Mouse (Mus musculus): Measurements from ENCODE around the gene Hectd4. TPM values are rescaled to one million over a fixed set of nuclear protein-coding genes. Genes with fewer than 3 reads are reported as not detected.

The Hectd4 gene
- polyA plus RNA-seq, 1 experiment from 2014 or later = 22.6 TPM

DNA sequence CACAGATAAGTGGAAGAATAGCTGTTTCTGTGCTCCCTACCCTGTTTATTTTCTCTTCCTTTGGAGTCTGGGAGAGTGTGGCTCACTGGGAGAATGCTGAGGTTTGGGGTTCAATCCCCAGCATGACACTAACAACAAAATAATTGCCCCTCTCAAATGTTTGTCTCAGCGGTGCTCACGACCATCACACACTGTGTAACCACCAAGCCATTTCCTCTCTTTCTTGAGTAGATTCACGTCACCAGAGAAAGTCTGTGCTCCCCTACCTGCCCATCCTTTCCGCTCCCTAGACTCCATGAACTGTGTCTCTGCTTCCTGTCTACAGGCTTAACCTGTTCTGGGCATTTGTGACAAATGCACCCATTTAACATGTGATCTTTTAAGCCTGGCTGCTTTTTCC, 115.4 kb downstream of the Hectd4 start:
- no peak overlapping the region for H3K9ac ChIP-seq (ENCODE audit: low read depth, low read length)
- H3K27me3 ChIP-seq (ENCODE audit: control insufficient read depth, insufficient read depth, low read depth, low read length) = no peaks in the 10 kb centered on the region
- H3K36me3 ChIP-seq (ENCODE audit: control insufficient read depth, insufficient read depth, low read length) = peaks cover 68% of the 10 kb centered on the region
- H3K27ac ChIP-seq (ENCODE audit: low read length) = no peak overlapping the region
- no peak overlapping the region for H3K4me2 ChIP-seq (ENCODE audit: low read length)
- H3K4me3 ChIP-seq (ENCODE audit: low read depth, low read length) = no peak overlapping the region
- H3K9me3 ChIP-seq (replicated peaks; ENCODE audit: control insufficient read depth, low read length, poor library complexity, severe bottlenecking) = no peaks in the 10 kb centered on the region
- no peaks in the 10 kb centered on the region for H3K4me1 ChIP-seq (ENCODE audit: control insufficient read depth, insufficient read depth, low read length)
- no peak for ATAC-seq
- 94% methylated on average over 4 of the region's 4 CpGs for WGBS

DNA sequence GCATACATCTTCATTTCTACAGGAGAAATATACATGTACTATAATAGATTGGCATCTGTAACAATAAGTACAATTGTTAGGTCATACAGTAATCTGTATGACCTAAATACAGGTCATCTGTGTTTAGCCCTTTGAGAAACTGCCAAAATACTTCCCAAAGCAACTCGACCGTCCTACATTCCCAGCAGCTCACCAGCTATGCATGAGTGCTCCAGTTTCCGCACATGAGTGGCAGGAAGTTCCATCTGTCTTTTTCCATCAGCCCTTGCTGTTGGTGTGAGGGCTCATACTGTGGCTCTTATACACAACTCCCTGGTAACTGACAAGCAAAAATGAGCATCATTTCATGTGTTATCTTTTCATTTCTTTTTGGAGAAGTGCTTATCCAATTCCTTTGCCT, 116.0 kb downstream of the Hectd4 start:
- Histone ChIP-seq H3K27ac (ENCODE audit: low read length) (no peak overlapping the region), H3K9me3 (replicated peaks; ENCODE audit: control insufficient read depth, low read length, poor library complexity, severe bottlenecking) (no peaks in the 10 kb centered on the region), H3K4me2 (ENCODE audit: low read length) (no peak overlapping the region), H3K4me1 (ENCODE audit: control insufficient read depth, insufficient read depth, low read length) (no peaks in the 10 kb centered on the region), H3K4me3 (ENCODE audit: low read depth, low read length) (no peak overlapping the region), H3K27me3 (ENCODE audit: control insufficient read depth, insufficient read depth, low read depth, low read length) (no peaks in the 10 kb centered on the region), H3K9ac (ENCODE audit: low read depth, low read length) (no peak overlapping the region), H3K36me3 (ENCODE audit: control insufficient read depth, insufficient read depth, low read length) (peaks cover 66% of the 10 kb centered on the region)
- ATAC-seq = no peak
- WGBS = 73% methylated on average over 3 of the region's 3 CpGs

- H3K27ac ChIP-seq (ENCODE audit: low read length) = no peak overlapping the region
- no peaks in the 10 kb centered on the region for H3K9me3 ChIP-seq (replicated peaks; ENCODE audit: control insufficient read depth, low read length, poor library complexity, severe bottlenecking)
- H3K4me1 ChIP-seq (ENCODE audit: control insufficient read depth, insufficient read depth, low read length) = no peaks in the 10 kb centered on the region
- ATAC-seq = no peak
- peaks cover 65% of the 10 kb centered on the region for H3K36me3 ChIP-seq (ENCODE audit: control insufficient read depth, insufficient read depth, low read length)
- no peak overlapping the region for H3K4me2 ChIP-seq (ENCODE audit: low read length)
- WGBS = 92% methylated on average over 6 of the region's 6 CpGs
- H3K9ac ChIP-seq (ENCODE audit: low read depth, low read length) = no peak overlapping the region
- H3K27me3 ChIP-seq (ENCODE audit: control insufficient read depth, insufficient read depth, low read depth, low read length) = no peaks in the 10 kb centered on the region
- no peak overlapping the region for H3K4me3 ChIP-seq (ENCODE audit: low read depth, low read length)
Measured at GRCm38 (mm10) chr5:121336776-121337175, 116.8 kb downstream of the Hectd4 start.

GRCm38 (mm10) chr5:121339507-121340230, 119.7 kb downstream of the Hectd4 start:
- Histone ChIP-seq H3K4me3 (ENCODE audit: low read depth, low read length) (no peak overlapping the region), H3K27ac (ENCODE audit: low read length) (no peak overlapping the region), H3K4me1 (ENCODE audit: control insufficient read depth, insufficient read depth, low read length) (no peaks in the 10 kb centered on the region), H3K9ac (ENCODE audit: low read depth, low read length) (no peak overlapping the region), H3K36me3 (ENCODE audit: control insufficient read depth, insufficient read depth, low read length) (peaks cover 68% of the 10 kb centered on the region), H3K4me2 (ENCODE audit: low read length) (no peak overlapping the region), H3K27me3 (ENCODE audit: control insufficient read depth, insufficient read depth, low read depth, low read length) (no peaks in the 10 kb centered on the region), H3K9me3 (replicated peaks; ENCODE audit: control insufficient read depth, low read length, poor library complexity, severe bottlenecking) (no peaks in the 10 kb centered on the region)
- 93% methylated on average over 7 of the region's 7 CpGs for WGBS
- ATAC-seq = no peak

DNA sequence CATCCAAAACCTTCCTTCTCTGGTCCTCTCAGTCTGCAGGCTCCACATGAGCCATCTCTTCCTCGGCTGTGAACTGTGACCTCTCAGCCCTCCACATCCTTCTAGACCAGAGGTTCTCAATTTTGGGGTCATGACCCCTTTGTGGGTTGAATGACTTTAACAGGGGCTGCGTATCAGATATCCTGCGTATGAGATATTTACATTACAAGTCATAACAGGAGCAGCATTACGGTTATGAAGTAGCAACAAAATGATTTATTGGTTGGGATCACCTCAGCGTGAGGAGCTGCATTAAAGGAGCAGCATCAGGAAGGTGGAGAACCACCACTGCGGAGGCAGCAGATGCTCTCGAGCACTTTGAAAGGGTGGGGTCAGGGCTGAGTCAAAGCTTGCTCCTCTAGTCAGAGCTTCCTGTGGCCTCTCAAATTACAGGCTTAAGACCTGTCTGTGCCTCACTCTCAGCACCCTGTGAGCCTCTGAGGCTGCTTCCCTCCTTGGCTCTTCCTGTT, 121.0 kb downstream of the Hectd4 start:
- 68% methylated on average over 7 of the region's 7 CpGs for WGBS
- Histone ChIP-seq H3K4me2 (ENCODE audit: low read length) (no peak overlapping the region), H3K27ac (ENCODE audit: low read length) (no peak overlapping the region)

GRCm38 (mm10) chr5:121342490-121342889, 122.5 kb downstream of the Hectd4 start:
- no peak overlapping the region for H3K27ac ChIP-seq (ENCODE audit: low read length)
- H3K4me1 ChIP-seq (ENCODE audit: control insufficient read depth, insufficient read depth, low read length) = no peaks in the 10 kb centered on the region
- H3K36me3 ChIP-seq (ENCODE audit: control insufficient read depth, insufficient read depth, low read length) = peaks cover 64% of the 10 kb centered on the region
- H3K9me3 ChIP-seq (replicated peaks; ENCODE audit: control insufficient read depth, low read length, poor library complexity, severe bottlenecking) = no peaks in the 10 kb centered on the region
- no peak for ATAC-seq
- H3K4me2 ChIP-seq (ENCODE audit: low read length) = no peak overlapping the region
- no peaks in the 10 kb centered on the region for H3K27me3 ChIP-seq (ENCODE audit: control insufficient read depth, insufficient read depth, low read depth, low read length)
- 93% methylated on average over 11 of the region's 11 CpGs for WGBS
- H3K4me3 ChIP-seq (ENCODE audit: low read depth, low read length) = no peak overlapping the region
- no peak overlapping the region for H3K9ac ChIP-seq (ENCODE audit: low read depth, low read length)

More for the DNA sequence above, 121.0 kb downstream of the Hectd4 start:
- Histone ChIP-seq H3K9me3 (replicated peaks; ENCODE audit: control insufficient read depth, low read length, poor library complexity, severe bottlenecking) (no peaks in the 10 kb centered on the region), H3K9ac (ENCODE audit: low read depth, low read length) (no peak overlapping the region), H3K27me3 (ENCODE audit: control insufficient read depth, insufficient read depth, low read depth, low read length) (no peaks in the 10 kb centered on the region), H3K36me3 (ENCODE audit: control insufficient read depth, insufficient read depth, low read length) (peaks cover 69% of the 10 kb centered on the region), H3K4me3 (ENCODE audit: low read depth, low read length) (no peak overlapping the region), H3K4me1 (ENCODE audit: control insufficient read depth, insufficient read depth, low read length) (no peaks in the 10 kb centered on the region)
- no peak for ATAC-seq

GRCm38 (mm10) chr5:121343997-121344396, 124.0 kb downstream of the Hectd4 start:
- H3K9ac ChIP-seq (ENCODE audit: low read depth, low read length) = no peak overlapping the region
- no peaks in the 10 kb centered on the region for H3K27me3 ChIP-seq (ENCODE audit: control insufficient read depth, insufficient read depth, low read depth, low read length)
- H3K4me3 ChIP-seq (ENCODE audit: low read depth, low read length) = no peak overlapping the region
- 97% methylated on average over 8 of the region's 8 CpGs for WGBS
- no peaks in the 10 kb centered on the region for H3K9me3 ChIP-seq (replicated peaks; ENCODE audit: control insufficient read depth, low read length, poor library complexity, severe bottlenecking)
- ATAC-seq = no peak
- H3K27ac ChIP-seq (ENCODE audit: low read length) = no peak overlapping the region
- H3K36me3 ChIP-seq (ENCODE audit: control insufficient read depth, insufficient read depth, low read length) = peaks cover 59% of the 10 kb centered on the region
- H3K4me1 ChIP-seq (ENCODE audit: control insufficient read depth, insufficient read depth, low read length) = no peaks in the 10 kb centered on the region
- no peak overlapping the region for H3K4me2 ChIP-seq (ENCODE audit: low read length)

GRCm38 (mm10) chr5:121359229-121359628, 139.2 kb downstream of the Hectd4 start:
- no peaks in the 10 kb centered on the region for H3K27me3 ChIP-seq (ENCODE audit: control insufficient read depth, insufficient read depth, low read depth, low read length)
- no peak for ATAC-seq
- H3K4me2 ChIP-seq (ENCODE audit: low read length) = no peak overlapping the region
- no peak overlapping the region for H3K4me3 ChIP-seq (ENCODE audit: low read depth, low read length)
- H3K9ac ChIP-seq (ENCODE audit: low read depth, low read length) = no peak overlapping the region
- H3K27ac ChIP-seq (ENCODE audit: low read length) = no peak overlapping the region
- H3K9me3 ChIP-seq (replicated peaks; ENCODE audit: control insufficient read depth, low read length, poor library complexity, severe bottlenecking) = no peaks in the 10 kb centered on the region
- WGBS = 82% methylated on average over 9 of the region's 9 CpGs
- peaks cover 90% of the 10 kb centered on the region for H3K36me3 ChIP-seq (ENCODE audit: control insufficient read depth, insufficient read depth, low read length)
- no peaks in the 10 kb centered on the region for H3K4me1 ChIP-seq (ENCODE audit: control insufficient read depth, insufficient read depth, low read length)

- Histone ChIP-seq H3K27ac (ENCODE audit: low read length) (no peak overlapping the region), H3K27me3 (ENCODE audit: control insufficient read depth, insufficient read depth, low read depth, low read length) (no peaks in the 10 kb centered on the region), H3K9me3 (replicated peaks; ENCODE audit: control insufficient read depth, low read length, poor library complexity, severe bottlenecking) (no peaks in the 10 kb centered on the region), H3K9ac (ENCODE audit: low read depth, low read length) (no peak overlapping the region), H3K4me2 (ENCODE audit: low read length) (no peak overlapping the region), H3K36me3 (ENCODE audit: control insufficient read depth, insufficient read depth, low read length) (peaks cover 86% of the 10 kb centered on the region), H3K4me3 (ENCODE audit: low read depth, low read length) (no peak overlapping the region), H3K4me1 (ENCODE audit: control insufficient read depth, insufficient read depth, low read length) (no peaks in the 10 kb centered on the region)
- WGBS = 91% methylated on average over 5 of the region's 5 CpGs
- ATAC-seq = no peak
Measured at GRCm38 (mm10) chr5:121361696-121362095, 141.7 kb downstream of the Hectd4 start.

Measured in midbrain, embryonic 16.5 days (tissue).